Mouse (Mus musculus): ENCODE measurements around the gene Rasgef1c. TPM values are rescaled to one million over a fixed set of nuclear protein-coding genes. Genes with fewer than 3 reads are reported as not detected.

The Rasgef1c gene
- total RNA-seq, 2 experiments from 2014 or later: 1.5 to 1.9 TPM

DNA sequence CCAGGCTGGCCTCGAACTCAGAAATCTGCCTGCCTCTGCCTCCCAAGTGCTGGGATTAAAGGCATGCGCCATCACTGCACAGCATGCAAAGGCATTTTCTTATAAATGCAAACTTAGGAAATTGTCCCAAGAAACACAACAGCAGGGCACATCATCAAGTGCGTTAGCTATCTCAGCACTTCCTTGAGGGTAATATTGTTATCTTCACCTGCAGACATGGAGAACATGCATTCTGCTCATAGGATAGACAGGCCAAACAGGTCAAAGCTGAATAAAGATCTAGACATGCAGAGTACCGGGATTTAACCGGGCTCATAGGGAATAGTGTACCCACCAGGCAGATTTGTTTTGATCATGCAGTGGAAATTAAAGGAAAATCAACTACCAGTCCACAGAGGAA, 9.6 kb upstream of the Rasgef1c start:
- Histone ChIP-seq H3K4me3 (no peak overlapping the region), H3K27ac (no peak overlapping the region)
- DNase-seq (ENCODE audit: low spot score in 2 of 2): no peak
- TF ChIP-seq CTCF (conservative IDR thresholded peaks at IDR 0.05): no peak

GRCm38 (mm10) chr11:49893806-49894205, 7.8 kb upstream of the Rasgef1c start:
- no peak overlapping the region for H3K27ac ChIP-seq
- H3K4me3 ChIP-seq: no peak overlapping the region
- peak in 1 of 2 experiments; percentile 4 for DNase-seq (ENCODE audit: low spot score in 2 of 2)
- no peak for TF ChIP-seq CTCF (conservative IDR thresholded peaks at IDR 0.05)

GRCm38 (mm10) chr11:49895966-49896590, 5.6 kb upstream of the Rasgef1c start:
- no peak overlapping the region for H3K27ac ChIP-seq
- no peak for DNase-seq (ENCODE audit: low spot score in 2 of 2)
- TF ChIP-seq CTCF (conservative IDR thresholded peaks at IDR 0.05): no peak
- H3K4me3 ChIP-seq: no peak overlapping the region

GRCm38 (mm10) chr11:49900043-49900442, 1.6 kb upstream of the Rasgef1c start:
- no peak overlapping the region for H3K4me3 ChIP-seq
- H3K27ac ChIP-seq: no peak overlapping the region
- no peak for TF ChIP-seq CTCF (conservative IDR thresholded peaks at IDR 0.05)
- no peak for DNase-seq (ENCODE audit: low spot score in 2 of 2)

DNA sequence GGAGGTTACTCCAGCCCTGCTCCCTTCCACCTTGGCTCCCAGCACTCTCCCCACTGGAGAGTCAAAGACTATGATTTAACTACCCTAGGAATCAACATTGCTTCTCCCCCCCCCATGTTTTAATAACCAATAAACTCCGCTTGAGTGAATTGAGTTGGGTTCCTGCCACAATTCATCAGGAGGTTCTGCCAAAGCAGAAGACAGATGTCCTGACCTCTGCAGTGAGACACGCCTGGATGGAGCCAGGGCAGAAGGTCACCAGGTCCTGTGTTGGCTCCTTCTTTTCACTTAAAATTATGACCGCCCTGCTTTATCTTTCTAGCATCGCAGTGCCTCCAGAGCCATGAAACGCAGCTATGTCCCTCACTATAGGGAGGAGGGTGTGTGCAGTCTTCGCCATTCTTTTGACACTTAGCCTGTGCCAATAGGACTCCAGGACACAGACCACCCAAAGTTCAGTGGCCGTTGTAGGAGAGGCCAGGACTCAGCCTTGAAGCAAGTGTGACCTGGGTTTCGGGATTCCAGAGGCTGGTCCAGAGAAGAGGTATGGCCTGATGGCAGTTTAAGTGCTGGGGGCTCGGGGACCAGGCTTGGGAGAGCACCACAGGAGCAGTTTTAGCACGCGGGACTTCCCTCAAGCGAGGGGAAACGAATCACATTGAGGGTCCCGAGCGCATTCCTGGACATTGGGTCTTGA, 525 bp upstream of the Rasgef1c start:
- Histone ChIP-seq H3K4me3 (peak overlapping the region; percentile 50), H3K27ac (no peak overlapping the region)
- TF ChIP-seq CTCF (conservative IDR thresholded peaks at IDR 0.05): no peak
- DNase-seq (ENCODE audit: low spot score in 2 of 2): no peak

DNA sequence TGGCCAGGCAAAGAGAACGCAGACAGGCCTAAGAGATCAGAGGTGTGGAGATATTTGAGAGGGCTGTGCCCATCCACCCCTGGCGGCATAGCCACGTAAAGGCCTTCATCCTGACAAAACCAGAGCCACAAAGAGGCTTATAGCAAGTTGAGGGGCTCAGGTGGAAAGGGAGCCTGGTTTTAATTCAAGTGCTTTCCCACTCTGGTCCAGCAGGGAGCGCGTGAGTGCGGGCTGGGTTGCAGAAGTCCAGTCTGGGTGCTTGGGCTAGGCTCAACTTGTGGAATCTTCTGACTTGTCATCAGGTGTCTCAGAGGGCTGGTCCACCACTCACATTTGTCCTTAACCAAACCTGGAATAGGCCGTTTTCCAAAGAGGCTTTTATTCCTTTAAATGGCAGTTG, 1.7 kb downstream of the Rasgef1c start:
- H3K4me3 ChIP-seq: no peak overlapping the region
- TF ChIP-seq CTCF (conservative IDR thresholded peaks at IDR 0.05): peak; percentile 96
- no peak overlapping the region for H3K27ac ChIP-seq
- peak; percentile 42 to 72 for DNase-seq (ENCODE audit: low spot score in 2 of 2)

- no peak overlapping the region for H3K4me3 ChIP-seq
- TF ChIP-seq CTCF (conservative IDR thresholded peaks at IDR 0.05): no peak
- no peak for DNase-seq (ENCODE audit: low spot score in 2 of 2)
- H3K27ac ChIP-seq: no peak overlapping the region
These were observed 17.0 kb downstream of the Rasgef1c start for GRCm38 (mm10) chr11:49918521-49919180.

- Histone ChIP-seq H3K4me3 (no peak overlapping the region), H3K27ac (no peak overlapping the region)
- TF ChIP-seq CTCF (conservative IDR thresholded peaks at IDR 0.05): no peak
- no peak for DNase-seq (ENCODE audit: low spot score in 2 of 2)
These were observed 17.7 kb downstream of the Rasgef1c start for GRCm38 (mm10) chr11:49919304-49919703.

DNA sequence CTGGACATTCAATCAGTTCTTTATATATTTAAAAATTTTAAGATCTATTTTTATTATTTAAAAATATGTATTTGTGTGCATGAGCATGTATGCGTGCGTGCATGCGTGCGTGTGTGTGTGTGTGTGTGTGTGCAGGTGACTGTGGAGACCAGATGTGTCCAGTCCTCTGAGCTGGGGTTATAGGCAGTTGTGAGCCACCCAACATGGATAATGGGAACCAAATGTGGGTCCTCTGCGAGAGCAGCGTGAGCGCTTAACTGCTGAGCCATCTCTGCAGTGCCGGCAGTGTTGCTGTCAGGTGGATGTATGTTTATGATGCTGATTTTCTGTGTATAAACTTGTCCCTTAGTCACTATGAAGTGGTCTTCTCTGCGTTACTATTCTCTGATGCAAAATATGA, 21.9 kb downstream of the Rasgef1c start:
- TF ChIP-seq CTCF (conservative IDR thresholded peaks at IDR 0.05): no peak
- no peak overlapping the region for H3K27ac ChIP-seq
- no peak for DNase-seq (ENCODE audit: low spot score in 2 of 2)
- no peak overlapping the region for H3K4me3 ChIP-seq

DNA sequence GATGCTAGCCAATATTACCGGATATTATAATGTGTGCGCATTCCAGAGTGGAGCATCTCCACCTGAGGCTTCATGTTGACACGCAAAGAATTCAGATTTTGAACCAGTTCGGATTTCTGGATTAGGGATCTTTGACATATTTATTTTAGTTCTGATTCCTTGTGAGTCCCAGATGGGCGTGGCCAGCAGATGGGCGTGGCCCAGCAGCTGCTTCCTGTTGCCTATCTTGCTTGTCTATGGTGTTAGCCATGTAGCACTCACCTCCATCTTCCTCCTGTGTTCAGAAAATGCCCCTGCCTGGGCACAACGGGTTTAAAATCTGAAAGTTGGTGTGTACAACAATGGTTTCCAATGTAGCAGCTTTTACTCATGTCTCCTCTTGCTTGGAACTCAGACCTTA, 24.5 kb downstream of the Rasgef1c start:
- DNase-seq (ENCODE audit: low spot score in 2 of 2): no peak
- no peak for TF ChIP-seq CTCF (conservative IDR thresholded peaks at IDR 0.05)
- no peak overlapping the region for H3K27ac ChIP-seq
- no peak overlapping the region for H3K4me3 ChIP-seq

GRCm38 (mm10) chr11:49927169-49927568, 25.5 kb downstream of the Rasgef1c start:
- H3K27ac ChIP-seq: no peak overlapping the region
- no peak for DNase-seq (ENCODE audit: low spot score in 2 of 2)

GRCm38 (mm10) chr11:49927670-49928069, 26.0 kb downstream of the Rasgef1c start:
- DNase-seq (ENCODE audit: low spot score in 2 of 2): no peak
- no peak for TF ChIP-seq CTCF (conservative IDR thresholded peaks at IDR 0.05)
- no peak overlapping the region for H3K27ac ChIP-seq
- H3K4me3 ChIP-seq: no peak overlapping the region

More at GRCm38 (mm10) chr11:49927169-49927568, 25.5 kb downstream of the Rasgef1c start:
- no peak overlapping the region for H3K4me3 ChIP-seq
- TF ChIP-seq CTCF (conservative IDR thresholded peaks at IDR 0.05): peak; percentile 38; the same call in 1 of the 2 replicates

- no peak for DNase-seq (ENCODE audit: low spot score in 2 of 2)
- no peak overlapping the region for H3K4me3 ChIP-seq
- no peak for TF ChIP-seq CTCF (conservative IDR thresholded peaks at IDR 0.05)
- H3K27ac ChIP-seq: peak overlapping the region; percentile 29; the same call in 1 of the 2 replicates
These were observed 29.5 kb downstream of the Rasgef1c start for GRCm38 (mm10) chr11:49931037-49931625.

Measured in layer of hippocampus, adult 2 months (tissue).